Mouse (Mus musculus): ENCODE measurements around the gene Ubiad1. TPM values are rescaled to one million over a fixed set of nuclear protein-coding genes. Genes with fewer than 3 reads are reported as not detected.

The Ubiad1 gene
- polyA plus RNA-seq, 1 experiment from 2014 or later: 17.0 TPM

DNA sequence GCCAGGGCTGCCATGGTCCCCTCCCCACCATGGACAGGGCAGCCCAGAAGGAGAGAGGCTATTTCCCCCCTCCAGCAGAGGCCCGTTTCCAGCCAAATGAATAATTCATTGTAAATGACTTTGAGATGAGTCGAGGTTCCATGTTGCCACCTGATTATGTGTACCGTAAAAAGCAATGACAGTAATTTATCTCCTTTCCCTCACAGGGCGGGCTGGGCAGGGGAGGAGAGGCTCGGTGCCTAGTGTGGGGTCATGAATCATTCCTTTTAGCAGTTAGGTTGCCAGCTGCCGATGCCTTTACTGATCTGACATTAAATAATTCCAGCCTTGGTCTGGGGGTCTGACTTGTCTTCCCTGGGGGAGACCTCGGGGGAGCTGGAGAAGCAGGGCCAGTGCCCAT lies 54.9 kb downstream of the Ubiad1 start:
- H3K4me2 ChIP-seq (ENCODE audit: low read depth, low read length, severe bottlenecking): no peak overlapping the region
- no peak overlapping the region for H3K9ac ChIP-seq (ENCODE audit: low read length)
- no peak overlapping the region for H3K4me3 ChIP-seq (ENCODE audit: low read depth, low read length)
- peaks cover 4% of the 10 kb centered on the region; the same call in 1 of the 2 replicates for H3K4me1 ChIP-seq (replicated peaks; ENCODE audit: control insufficient read depth, insufficient read depth, low read length)
- WGBS: 80% methylated on average over 7 of the region's 7 CpGs
- ATAC-seq (replicated peaks; ENCODE audit: low FRiP score): no peak
- DNase-seq (ENCODE audit: low spot score): no peak
- H3K27ac ChIP-seq (ENCODE audit: low read depth, low read length): no peak overlapping the region
- H3K9me3 ChIP-seq (ENCODE audit: control insufficient read depth, low read length): no peaks in the 10 kb centered on the region
- H3K27me3 ChIP-seq (ENCODE audit: control insufficient read depth, insufficient read depth, low read length): no peaks in the 10 kb centered on the region
- no peaks in the 10 kb centered on the region for H3K36me3 ChIP-seq (ENCODE audit: control insufficient read depth, insufficient read depth, low read length)

DNA sequence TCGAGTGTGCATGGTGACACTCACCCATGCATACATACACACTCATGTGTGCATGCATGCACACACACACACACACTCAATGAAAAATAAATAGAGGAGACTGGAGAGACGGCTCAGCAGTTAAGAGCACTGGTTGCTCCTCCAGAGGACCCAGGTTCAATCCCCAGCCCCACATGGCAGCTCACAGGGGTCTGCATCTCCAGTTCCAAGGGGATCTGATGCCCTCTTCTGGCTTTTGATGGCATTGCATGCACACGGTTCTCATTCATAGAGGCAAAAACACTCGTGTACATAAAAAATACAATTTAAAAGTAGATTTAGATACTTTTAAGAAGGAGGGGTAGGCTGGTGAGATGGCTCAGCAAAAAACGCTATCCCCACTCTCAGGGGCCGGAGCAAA lies 55.5 kb downstream of the Ubiad1 start:
- H3K9me3 ChIP-seq (ENCODE audit: control insufficient read depth, low read length): no peaks in the 10 kb centered on the region
- WGBS: 67% methylated on average over 6 of the region's 6 CpGs
- no peak for DNase-seq (ENCODE audit: low spot score)
- H3K4me1 ChIP-seq (replicated peaks; ENCODE audit: control insufficient read depth, insufficient read depth, low read length): peaks cover 6% of the 10 kb centered on the region
- no peak for ATAC-seq (replicated peaks; ENCODE audit: low FRiP score)
- no peaks in the 10 kb centered on the region for H3K27me3 ChIP-seq (ENCODE audit: control insufficient read depth, insufficient read depth, low read length)
- no peak overlapping the region for H3K4me3 ChIP-seq (ENCODE audit: low read depth, low read length)
- H3K27ac ChIP-seq (ENCODE audit: low read depth, low read length): no peak overlapping the region
- H3K36me3 ChIP-seq (ENCODE audit: control insufficient read depth, insufficient read depth, low read length): no peaks in the 10 kb centered on the region
- H3K4me2 ChIP-seq (ENCODE audit: low read depth, low read length, severe bottlenecking): no peak overlapping the region
- H3K9ac ChIP-seq (ENCODE audit: low read length): no peak overlapping the region

DNA sequence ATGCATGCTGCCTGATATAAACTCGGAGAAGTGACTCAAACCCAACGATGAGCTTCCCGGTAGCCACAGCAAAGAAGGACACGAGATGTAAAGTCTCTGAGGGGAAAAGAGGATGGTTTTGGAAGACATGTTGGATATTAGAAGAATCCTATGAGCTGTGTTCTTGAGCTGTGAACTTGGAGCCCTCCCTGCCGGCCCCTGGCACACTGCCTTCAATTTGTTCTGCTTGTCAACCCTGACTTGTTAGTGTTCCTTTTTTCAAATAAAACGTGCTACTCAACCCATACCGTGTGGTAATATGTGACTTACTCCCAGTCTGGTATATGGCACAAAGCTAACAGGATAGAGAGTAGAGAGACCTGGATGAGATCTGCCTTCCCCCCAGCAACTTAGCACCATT lies 59.3 kb downstream of the Ubiad1 start:
- Histone ChIP-seq H3K9ac (ENCODE audit: low read length) (no peak overlapping the region), H3K4me3 (ENCODE audit: low read depth, low read length) (no peak overlapping the region)
- WGBS: 79% methylated on average over 7 of the region's 7 CpGs

More for the DNA sequence above, 59.3 kb downstream of the Ubiad1 start:
- ATAC-seq (replicated peaks; ENCODE audit: low FRiP score): no peak
- Histone ChIP-seq H3K4me1 (replicated peaks; ENCODE audit: control insufficient read depth, insufficient read depth, low read length) (peaks cover 12% of the 10 kb centered on the region), H3K27me3 (ENCODE audit: control insufficient read depth, insufficient read depth, low read length) (no peaks in the 10 kb centered on the region), H3K36me3 (ENCODE audit: control insufficient read depth, insufficient read depth, low read length) (no peaks in the 10 kb centered on the region), H3K4me2 (ENCODE audit: low read depth, low read length, severe bottlenecking) (no peak overlapping the region), H3K9me3 (ENCODE audit: control insufficient read depth, low read length) (no peaks in the 10 kb centered on the region), H3K27ac (ENCODE audit: low read depth, low read length) (peak overlapping the region; percentile 68)
- DNase-seq (ENCODE audit: low spot score): no peak

Other genes with a start within 250 kb of the Ubiad1 start
- gene Disp3, start 156.8 kb downstream of the Ubiad1 start, polyA plus RNA-seq (2014; fragmentation: Nextera tagmentation; extraction: Ambion mirVana): 2.3 and 3.0 TPM in 2 replicates
- gene Mtor, start 3.8 kb upstream of the Ubiad1 start, polyA plus RNA-seq (2014; fragmentation: Nextera tagmentation; extraction: Ambion mirVana): 30.6 and 37.6 TPM in 2 replicates
- gene Angptl7, start 55.7 kb upstream of the Ubiad1 start, polyA plus RNA-seq (2014; fragmentation: Nextera tagmentation; extraction: Ambion mirVana): 0.20 and 0.47 TPM in 2 replicates
- 99.1 and 108 TPM in 2 replicates for gene Exosc10, start 113.7 kb upstream of the Ubiad1 start, polyA plus RNA-seq (2014; fragmentation: Nextera tagmentation; extraction: Ambion mirVana)
- 206 and 222 TPM in 2 replicates for gene Srm, start 146.7 kb upstream of the Ubiad1 start, polyA plus RNA-seq (2014; fragmentation: Nextera tagmentation; extraction: Ambion mirVana)
- gene Masp2, start 157.8 kb upstream of the Ubiad1 start, polyA plus RNA-seq (2014; fragmentation: Nextera tagmentation; extraction: Ambion mirVana): 0.36 TPM in 1 of 2 replicates, not detected in the other
- 225 and 238 TPM in 2 replicates for gene Tardbp, start 182.2 kb upstream of the Ubiad1 start, polyA plus RNA-seq (2014; fragmentation: Nextera tagmentation; extraction: Ambion mirVana)
- not detected in 2 replicates for gene Gm572, start 198.5 kb upstream of the Ubiad1 start, polyA plus RNA-seq (2014; fragmentation: Nextera tagmentation; extraction: Ambion mirVana)

Measured in forebrain, embryonic 11.5 days (tissue).